13 mouse cellular contexts compared by ENCODE assay signal in genomic region chr13:46023187-46023586, GRCm38 (mm10). TPM values are rescaled to one million over a fixed set of nuclear protein-coding genes. Genes with fewer than 3 reads are reported as not detected.
A peak's percentile ranks its signal among the peaks of the same experiment; 100 is the strongest.
DNase-seq lines count a peak whose midpoint lies in the region; ATAC-seq lines count a peak whose summit lies in the region.
"Had no signal": no experiment of that assay in that cellular context is flagged by ENCODE, and none has a peak within 500 bp of the region (broad histone marks: within the 10 kb centered on the region; RNA-seq: fewer than 3 reads in every experiment).

No protein-coding gene starts in this region.

- DNase-seq in cerebellum, postnatal 10 days, result peak; percentile 33 to 38
- DNase-seq in cerebellum, postnatal 4 days (ENCODE audit: low spot score in 2 of 2), result no peak
- DNase-seq in kidney, postnatal 10 days, result peak; percentile 36
- peak; percentile 74 for DNase-seq in retina, postnatal 1 day
- no peak for DNase-seq in retina, embryonic 14.5 days (ENCODE audit: low spot score)
- DNase-seq in layer of hippocampus, postnatal 25 days (ENCODE audit: extremely low spot score in 1 of 2, low spot score in 1 of 2), result no peak
- DNase-seq: heart, postnatal 14 days; right cerebral cortex, adult 18-20 months had no signal

- H3K27me3 ChIP-seq in kidney, embryonic 14.5 days (ENCODE audit: control insufficient read depth, insufficient read depth, low read length), result no peaks in the 10 kb centered on the region
- H3K27me3 ChIP-seq in stomach, embryonic 15.5 days (replicated peaks), result no peaks in the 10 kb centered on the region
- H3K27me3 ChIP-seq: limb, embryonic 15.5 days; neural tube, embryonic 15.5 days had no signal

- no peak for ATAC-seq in kidney, embryonic 14.5 days (ENCODE audit: low FRiP score, low TSS enrichment)
- ATAC-seq in stomach, embryonic 15.5 days (ENCODE audit: insufficient read depth, low FRiP score, low read depth), result no peak

- no peaks in the 10 kb centered on the region for H3K36me3 ChIP-seq in kidney, embryonic 14.5 days (ENCODE audit: control insufficient read depth, insufficient read depth, low read length)
- H3K36me3 ChIP-seq in stomach, embryonic 15.5 days, result no peaks in the 10 kb centered on the region
- H3K36me3 ChIP-seq: limb, embryonic 15.5 days; neural tube, embryonic 15.5 days had no signal

- H3K9ac ChIP-seq in kidney, embryonic 14.5 days (ENCODE audit: low read depth, low read length), result no peak overlapping the region
- H3K9ac ChIP-seq in stomach, embryonic 15.5 days, result no peak overlapping the region
- H3K9ac ChIP-seq: limb, embryonic 15.5 days; neural tube, embryonic 15.5 days had no signal

- no peak overlapping the region for H3K4me2 ChIP-seq in kidney, embryonic 14.5 days (replicated peaks; ENCODE audit: low read depth, low read length)
- H3K4me2 ChIP-seq in stomach, embryonic 15.5 days, result no peak overlapping the region
- H3K4me2 ChIP-seq: limb, embryonic 15.5 days; neural tube, embryonic 15.5 days had no signal

- 48% methylated on average over 5 of the region's 5 CpGs for WGBS in kidney, embryonic 14.5 days
- 36% methylated on average over 5 of the region's 5 CpGs for WGBS in stomach, embryonic 15.5 days

- no peaks in the 10 kb centered on the region for H3K4me1 ChIP-seq in kidney, embryonic 14.5 days (ENCODE audit: control insufficient read depth, insufficient read depth, low read length)
- peaks cover 9% of the 10 kb centered on the region; the same call in 1 of the 2 replicates for H3K4me1 ChIP-seq in stomach, embryonic 15.5 days

- H3K9me3 ChIP-seq in kidney, embryonic 14.5 days (ENCODE audit: control insufficient read depth, low read length), result no peaks in the 10 kb centered on the region
- no peaks in the 10 kb centered on the region for H3K9me3 ChIP-seq in stomach, embryonic 15.5 days
- H3K9me3 ChIP-seq: limb, embryonic 15.5 days; neural tube, embryonic 15.5 days had no signal

- H3K27ac ChIP-seq in kidney, embryonic 14.5 days (ENCODE audit: low read depth, low read length), result no peak overlapping the region
- peak overlapping the region; percentile 16; the same call in 1 of the 2 replicates for H3K27ac ChIP-seq in stomach, embryonic 15.5 days
- H3K27ac ChIP-seq: limb, embryonic 15.5 days; neural tube, embryonic 15.5 days had no signal

- no peak overlapping the region for H3K4me3 ChIP-seq in kidney, embryonic 14.5 days (ENCODE audit: low read length)
- H3K4me3 ChIP-seq in stomach, embryonic 15.5 days (replicated peaks), result no peak overlapping the region
- H3K4me3 ChIP-seq: erythroblast, embryonic 14.5 days; limb, embryonic 15.5 days; neural tube, embryonic 15.5 days had no signal

RNA-seq across cellular contexts. Expression of gene Atxn1, which starts 58.4 kb away (rescaled TPM):
- polyA plus RNA-seq in kidney, embryonic 14.5 days (2014; fragmentation: Nextera tagmentation; extraction: Ambion mirVana), result 3.9 and 4.0 TPM in 2 replicates
- 7.1 and 8.5 TPM in 2 replicates for polyA plus RNA-seq in stomach, embryonic 15.5 days (2015; fragmentation: Nextera tagmentation; extraction: Ambion mirVana)
- total RNA-seq in layer of hippocampus, postnatal 25 days (2021), result 100 to 1,000 TPM; 112 to 115 TPM

Comparison
In these comparisons a context has a peak if more than half of its experiments do, and no peak if none do; other contexts are left out.
1. DNase-seq: peak in cerebellum, postnatal 10 days (2 of 2), kidney, postnatal 10 days (single experiment) and retina, postnatal 1 day (single experiment); none in cerebellum, postnatal 4 days (0 of 2), retina, embryonic 14.5 days (single experiment) and layer of hippocampus, postnatal 25 days (0 of 2).